8 mouse cellular contexts compared by ENCODE assay signal in genomic region chr10:7680731-7681301, GRCm38 (mm10). TPM values are rescaled to one million over a fixed set of nuclear protein-coding genes. Genes with fewer than 3 reads are reported as not detected.
DNase-seq lines count a peak whose midpoint lies in the region; ATAC-seq and TF ChIP-seq lines count a peak whose summit lies in the region.

Pcmt1 (minus strand) TSS chr10:7681136.
Lats1 (plus strand) TSS chr10:7681214.

- ATAC-seq in embryonic facial prominence, embryonic 13.5 days (ENCODE audit: insufficient number of reproducible peaks, insufficient read depth, low FRiP score, low TSS enrichment, low read depth) = peak; percentile 82
- peak; percentile 87 for ATAC-seq in limb, embryonic 11.5 days (ENCODE audit: insufficient number of reproducible peaks, low FRiP score, low TSS enrichment, low read depth)
- peak; percentile 92 for ATAC-seq in midbrain, embryonic 13.5 days

- peak within 1 kb of the TSS; percentile 68 for H3K4me2 ChIP-seq in embryonic facial prominence, embryonic 13.5 days
- H3K4me2 ChIP-seq in limb, embryonic 11.5 days (ENCODE audit: low read depth, severe bottlenecking) = peak within 1 kb of the TSS; percentile 77
- peak within 1 kb of the TSS; percentile 75 for H3K4me2 ChIP-seq in midbrain, embryonic 13.5 days (replicated peaks)

- peaks cover 32% of the 10 kb centered on the region for H3K4me1 ChIP-seq in embryonic facial prominence, embryonic 13.5 days
- peaks cover 20% of the 10 kb centered on the region for H3K4me1 ChIP-seq in kidney, adult 2 months (ENCODE audit: control insufficient read depth, insufficient read depth, low read length)
- H3K4me1 ChIP-seq in limb, embryonic 11.5 days (ENCODE audit: control insufficient read depth, insufficient read depth, low read length) = peaks cover 6% of the 10 kb centered on the region; the same call in 1 of the 2 replicates
- peaks cover 47% of the 10 kb centered on the region for H3K4me1 ChIP-seq in midbrain, embryonic 13.5 days (replicated peaks)
- peaks cover 5% of the 10 kb centered on the region for H3K4me1 ChIP-seq in small intestine, adult 2 months (ENCODE audit: control insufficient read depth, insufficient read depth, insufficient read length, low read length)

- no peak for TF ChIP-seq CTCF in kidney, adult 2 months (conservative IDR thresholded peaks at IDR 0.05; ENCODE audit: insufficient read depth, insufficient read length, low read depth, low read length)
- TF ChIP-seq CTCF in small intestine, adult 2 months (IDR thresholded peaks at IDR 0.05; ENCODE audit: extremely low read depth, insufficient read length, insufficient replicate concordance, low read depth, low read length) = no peak

- DNase-seq in 3134 (ENCODE audit: extremely low read depth, insufficient read length, low spot score) = peak; percentile 84
- peak; percentile 84 to 85 for DNase-seq in adrenal gland, postnatal 4 days (ENCODE audit: low spot score in 2 of 2)
- DNase-seq in heart, adult 18-20 months = peak; percentile 90 to 94
- DNase-seq in kidney, adult 2 months = peak; percentile 90
- DNase-seq in limb, embryonic 11.5 days (ENCODE audit: low spot score) = peak; percentile 94

- H3K27me3 ChIP-seq in embryonic facial prominence, embryonic 13.5 days = no peaks in the 10 kb centered on the region
- H3K27me3 ChIP-seq in kidney, adult 2 months (replicated peaks; ENCODE audit: control insufficient read depth, insufficient read depth, low read length) = no peaks in the 10 kb centered on the region
- H3K27me3 ChIP-seq in limb, embryonic 11.5 days (ENCODE audit: control insufficient read depth, insufficient read depth, low read length) = no peaks in the 10 kb centered on the region
- no peaks in the 10 kb centered on the region for H3K27me3 ChIP-seq in midbrain, embryonic 13.5 days
- no peaks in the 10 kb centered on the region for H3K27me3 ChIP-seq in small intestine, adult 2 months (ENCODE audit: control insufficient read depth, insufficient read depth, low read length)

- H3K4me3 ChIP-seq in embryonic facial prominence, embryonic 13.5 days = peak within 1 kb of the TSS; percentile 99
- H3K4me3 ChIP-seq in kidney, adult 2 months (ENCODE audit: insufficient read depth, low read depth, low read length) = peak within 1 kb of the TSS; percentile 68
- peak within 1 kb of the TSS; percentile 90 for H3K4me3 ChIP-seq in limb, embryonic 11.5 days (ENCODE audit: low read depth, low read length)
- peak within 1 kb of the TSS; percentile 99 for H3K4me3 ChIP-seq in midbrain, embryonic 13.5 days (replicated peaks)
- H3K4me3 ChIP-seq in small intestine, adult 2 months (ENCODE audit: low read depth, low read length) = peak within 1 kb of the TSS; percentile 96

- TF ChIP-seq POLR2A in kidney, adult 2 months (IDR thresholded peaks at IDR 0.05; ENCODE audit: low read depth, low read length) = no peak
- peak; percentile 79 for TF ChIP-seq POLR2A in small intestine, adult 2 months (IDR thresholded peaks at IDR 0.05; ENCODE audit: low read depth, low read length)

- peak within 1 kb of the TSS; percentile 100 for H3K9ac ChIP-seq in embryonic facial prominence, embryonic 13.5 days
- H3K9ac ChIP-seq in limb, embryonic 11.5 days (ENCODE audit: low read length) = peak within 1 kb of the TSS; percentile 98
- H3K9ac ChIP-seq in midbrain, embryonic 13.5 days (replicated peaks) = peak within 1 kb of the TSS; percentile 99

- peaks cover 35% of the 10 kb centered on the region for H3K36me3 ChIP-seq in embryonic facial prominence, embryonic 13.5 days
- H3K36me3 ChIP-seq in kidney, adult 2 months (ENCODE audit: control insufficient read depth, insufficient read depth, low read length) = no peaks in the 10 kb centered on the region; the same call in 1 of the 2 replicates
- peaks cover 13% of the 10 kb centered on the region; the same call in 1 of the 2 replicates for H3K36me3 ChIP-seq in limb, embryonic 11.5 days (ENCODE audit: control insufficient read depth, insufficient read depth, low read length)
- peaks cover 35% of the 10 kb centered on the region for H3K36me3 ChIP-seq in midbrain, embryonic 13.5 days
- H3K36me3 ChIP-seq in small intestine, adult 2 months (ENCODE audit: control insufficient read depth, insufficient read depth, low read length) = peaks cover 4% of the 10 kb centered on the region

- under 1% methylated on average over 60 of the region's 65 CpGs for WGBS in embryonic facial prominence, embryonic 13.5 days
- under 1% methylated on average over 65 of the region's 65 CpGs for WGBS in kidney, adult 2 months
- under 1% methylated on average over 62 of the region's 65 CpGs for WGBS in limb, embryonic 11.5 days
- WGBS in midbrain, embryonic 13.5 days = under 1% methylated on average over 59 of the region's 65 CpGs
- under 1% methylated on average over 61 of the region's 65 CpGs for WGBS in small intestine, adult 2 months

- no peaks in the 10 kb centered on the region for H3K9me3 ChIP-seq in embryonic facial prominence, embryonic 13.5 days
- H3K9me3 ChIP-seq in limb, embryonic 11.5 days (ENCODE audit: control insufficient read depth, low read length) = no peaks in the 10 kb centered on the region
- no peaks in the 10 kb centered on the region for H3K9me3 ChIP-seq in midbrain, embryonic 13.5 days

- peak within 1 kb of the TSS; percentile 96 for H3K27ac ChIP-seq in embryonic facial prominence, embryonic 13.5 days
- H3K27ac ChIP-seq in kidney, adult 2 months (ENCODE audit: insufficient read depth, low read depth, low read length) = peak within 1 kb of the TSS; percentile 92
- H3K27ac ChIP-seq in limb, embryonic 11.5 days (replicated peaks; ENCODE audit: low read depth, low read length) = peak within 1 kb of the TSS; percentile 93
- H3K27ac ChIP-seq in midbrain, embryonic 13.5 days = peak within 1 kb of the TSS; percentile 96
- H3K27ac ChIP-seq in small intestine, adult 2 months (ENCODE audit: insufficient read depth, low read depth, low read length) = peak within 1 kb of the TSS; percentile 89

RNA-seq across cellular contexts. Expression of gene Pcmt1, which starts in this region (rescaled TPM):
- 10 to 100 TPM; 84.7 to 89.2 TPM for total RNA-seq in adrenal gland, postnatal 4 days (2021)
- polyA plus RNA-seq in embryonic facial prominence, embryonic 13.5 days (2015; fragmentation: Nextera tagmentation; extraction: Ambion mirVana) = 126 and 135 TPM in 2 replicates
- total RNA-seq in heart, adult 18-20 months (2021) = 100 to 1,000 TPM in 1 of 2 experiments, 10 to 100 TPM in 1; 95.5 to 103 TPM
- polyA plus RNA-seq in kidney, adult 2 months (2012; rRNA removed) = 34.6 and 38.4 TPM in 2 replicates
- 117 and 120 TPM in 2 replicates for polyA plus RNA-seq in limb, embryonic 11.5 days (2014; fragmentation: Nextera tagmentation; extraction: Ambion mirVana)
- polyA plus RNA-seq in midbrain, embryonic 13.5 days (2015; fragmentation: Nextera tagmentation; extraction: Ambion mirVana) = 150 and 153 TPM in 2 replicates
- 8.6 and 14.7 TPM in 2 replicates for polyA plus RNA-seq in small intestine, adult 2 months (2012; rRNA removed)

RNA-seq across cellular contexts. Expression of gene Lats1, which starts in this region (rescaled TPM):
- 10 to 100 TPM; 63.5 to 65.9 TPM for total RNA-seq in adrenal gland, postnatal 4 days (2021)
- polyA plus RNA-seq in embryonic facial prominence, embryonic 13.5 days (2015; fragmentation: Nextera tagmentation; extraction: Ambion mirVana) = 8.3 and 9.7 TPM in 2 replicates
- 10 to 100 TPM in 1 of 2 experiments, 1 to 10 TPM in 1; 8.8 to 11.6 TPM for total RNA-seq in heart, adult 18-20 months (2021)
- 13.8 and 14.5 TPM in 2 replicates for polyA plus RNA-seq in kidney, adult 2 months (2012; rRNA removed)
- polyA plus RNA-seq in limb, embryonic 11.5 days (2014; fragmentation: Nextera tagmentation; extraction: Ambion mirVana) = 8.5 and 9.3 TPM in 2 replicates
- polyA plus RNA-seq in midbrain, embryonic 13.5 days (2015; fragmentation: Nextera tagmentation; extraction: Ambion mirVana) = 12.1 and 12.4 TPM in 2 replicates
- 3.9 and 9.0 TPM in 2 replicates for polyA plus RNA-seq in small intestine, adult 2 months (2012; rRNA removed)

Comparison
In these comparisons a context has a peak if more than half of its experiments do, and no peak if none do; other contexts are left out.
1. Peak in every context shown above with its lines: DNase-seq, ATAC-seq, H3K4me3 ChIP-seq and H3K27ac ChIP-seq.
2. RNA of gene Lats1 (total RNA-seq): 63.5 to 65.9 TPM in adrenal gland, postnatal 4 days; 8.8 to 11.6 TPM in heart, adult 18-20 months; every median in the first group is over 4 times any median in the second.